Mouse (Mus musculus): ENCODE data around the gene Phf2. TPM values are rescaled to one million over a fixed set of nuclear protein-coding genes. Genes with fewer than 3 reads are reported as not detected.
"Not testable (repeated sequence)": the region's sequence is repeated elsewhere in the genome, so short reads cannot be mapped to it uniquely, and the experiment has no call there.

Gene Phf2
- polyA plus RNA-seq, 1 experiment from 2014 or later, result 9.6 TPM

GRCm38 (mm10) chr13:48829780-48830179, 41.1 kb downstream of the Phf2 start:
- no peak overlapping the region for H3K4me2 ChIP-seq
- no peak overlapping the region for H3K27ac ChIP-seq (replicated peaks)
- H3K9ac ChIP-seq, result no peak overlapping the region
- no peak overlapping the region for H3K4me3 ChIP-seq
- 88% methylated on average over 4 of the region's 4 CpGs for WGBS
- H3K27me3 ChIP-seq, result no peaks in the 10 kb centered on the region
- H3K36me3 ChIP-seq, result peaks cover 57% of the 10 kb centered on the region
- no peak for ATAC-seq (ENCODE audit: low read depth)
- no peaks in the 10 kb centered on the region for H3K9me3 ChIP-seq
- H3K4me1 ChIP-seq (replicated peaks), result no peaks in the 10 kb centered on the region

DNA sequence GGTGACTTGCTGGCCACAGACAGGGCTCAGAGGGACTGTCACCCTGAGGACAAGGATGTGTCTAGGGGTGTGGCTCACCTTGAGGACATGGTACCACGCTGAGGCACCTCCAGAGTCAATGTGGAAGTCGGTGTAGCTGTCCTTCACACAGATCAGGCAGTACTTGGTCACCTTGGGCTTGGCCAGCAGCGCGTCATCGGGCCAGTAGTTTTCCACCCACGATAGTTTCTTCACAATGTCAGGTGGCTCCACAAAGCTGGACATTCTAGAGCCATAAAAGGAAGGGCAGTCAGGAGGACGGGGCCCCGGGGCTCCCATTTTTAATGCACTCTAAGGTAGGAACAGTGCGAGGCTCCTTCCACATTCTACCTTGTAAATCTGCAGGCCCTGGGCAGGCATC, 48.0 kb downstream of the Phf2 start:
- H3K36me3 ChIP-seq, result peaks cover 93% of the 10 kb centered on the region

DNA sequence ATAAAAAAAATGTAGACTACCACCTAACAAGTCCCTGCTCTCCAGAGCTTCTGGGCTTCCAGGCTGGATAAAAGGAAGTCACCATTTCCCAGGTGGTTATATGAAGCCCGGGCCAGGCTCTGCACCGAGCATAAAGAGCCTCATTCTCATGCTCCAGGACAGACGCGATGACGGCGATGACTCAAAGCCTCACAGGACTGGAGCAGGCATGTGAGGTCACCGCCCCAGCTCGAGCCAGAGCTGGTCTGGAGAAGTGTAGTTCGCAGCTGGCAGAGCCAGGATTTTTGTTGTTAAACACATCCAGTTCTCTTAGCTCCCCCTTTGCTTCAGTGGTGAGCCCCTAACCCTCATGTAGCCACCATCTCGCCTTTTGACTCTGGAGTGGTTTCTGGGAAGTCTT, 48.6 kb downstream of the Phf2 start:
- Histone ChIP-seq H3K4me3 (no peak overlapping the region), H3K9me3 (no peaks in the 10 kb centered on the region), H3K27me3 (no peaks in the 10 kb centered on the region), H3K27ac (replicated peaks) (no peak overlapping the region), H3K36me3 (peaks cover 93% of the 10 kb centered on the region), H3K4me2 (no peak overlapping the region), H3K4me1 (replicated peaks) (no peaks in the 10 kb centered on the region), H3K9ac (no peak overlapping the region)
- no peak for ATAC-seq (ENCODE audit: low read depth)
- WGBS, result 92% methylated on average over 10 of the region's 10 CpGs

More for the DNA sequence above, 48.0 kb downstream of the Phf2 start:
- Histone ChIP-seq H3K9me3 (no peaks in the 10 kb centered on the region), H3K27me3 (no peaks in the 10 kb centered on the region), H3K4me2 (no peak overlapping the region), H3K4me3 (no peak overlapping the region), H3K27ac (replicated peaks) (no peak overlapping the region), H3K9ac (no peak overlapping the region), H3K4me1 (replicated peaks) (no peaks in the 10 kb centered on the region)
- ATAC-seq (ENCODE audit: low read depth), result no peak
- WGBS, result 84% methylated on average over 9 of the region's 9 CpGs

- H3K4me3 ChIP-seq, result no peak overlapping the region
- H3K9ac ChIP-seq, result no peak overlapping the region
- H3K27ac ChIP-seq (replicated peaks), result no peak overlapping the region
- peaks cover 98% of the 10 kb centered on the region for H3K36me3 ChIP-seq
- no peak for ATAC-seq (ENCODE audit: low read depth)
- 91% methylated on average over 3 of the region's 3 CpGs for WGBS
- H3K4me2 ChIP-seq, result no peak overlapping the region
- H3K27me3 ChIP-seq, result no peaks in the 10 kb centered on the region
- H3K9me3 ChIP-seq, result no peaks in the 10 kb centered on the region
- H3K4me1 ChIP-seq (replicated peaks), result no peaks in the 10 kb centered on the region
Observed at GRCm38 (mm10) chr13:48819131-48819530, 51.8 kb downstream of the Phf2 start.

- 81% methylated on average over 1 of the region's 1 CpGs for WGBS
- no peaks in the 10 kb centered on the region for H3K27me3 ChIP-seq
- H3K4me3 ChIP-seq, result no peak overlapping the region
- H3K4me2 ChIP-seq, result no peak overlapping the region
- H3K36me3 ChIP-seq, result peaks cover 92% of the 10 kb centered on the region
- H3K9ac ChIP-seq, result no peak overlapping the region
- no peaks in the 10 kb centered on the region for H3K4me1 ChIP-seq (replicated peaks)
- H3K27ac ChIP-seq (replicated peaks), result no peak overlapping the region
- no peak for ATAC-seq (ENCODE audit: low read depth)
- no peaks in the 10 kb centered on the region for H3K9me3 ChIP-seq
Observed at GRCm38 (mm10) chr13:48814406-48814805, 56.5 kb downstream of the Phf2 start.

DNA sequence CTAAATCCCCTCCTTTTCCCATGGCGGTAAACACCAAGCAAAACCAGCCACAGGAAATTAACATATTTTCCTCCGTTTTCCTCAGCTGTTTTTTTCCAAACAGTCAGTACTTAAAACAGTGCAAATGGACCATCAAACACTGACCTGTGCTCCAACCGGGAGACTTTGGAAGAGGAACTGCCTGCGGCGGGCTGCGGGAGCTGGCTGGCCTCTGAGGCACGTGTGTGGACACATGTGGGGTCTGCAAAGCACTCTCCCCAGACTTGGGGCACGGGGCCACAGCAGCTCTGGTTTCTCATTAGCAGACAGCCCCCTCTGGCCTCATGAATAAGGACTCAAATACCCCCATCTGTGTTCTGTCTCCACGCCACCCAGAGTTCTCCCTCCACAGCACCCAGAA, 59.9 kb downstream of the Phf2 start:
- 0 out of 2 replicates have a peak, but pooled peaks cover 4% of the 10 kb centered on the region for H3K4me1 ChIP-seq (replicated peaks)
- H3K4me3 ChIP-seq, result no peak overlapping the region
- H3K36me3 ChIP-seq, result peaks cover 73% of the 10 kb centered on the region
- 82% methylated on average over 9 of the region's 9 CpGs for whole genome bisulfite sequencing
- no peak overlapping the region for H3K4me2 ChIP-seq
- no peak overlapping the region for H3K27ac ChIP-seq (replicated peaks)
- no peak for ATAC-seq (ENCODE audit: low read depth)
- no peaks in the 10 kb centered on the region for H3K27me3 ChIP-seq
- H3K9me3 ChIP-seq, result no peaks in the 10 kb centered on the region
- no peak overlapping the region for H3K9ac ChIP-seq

DNA sequence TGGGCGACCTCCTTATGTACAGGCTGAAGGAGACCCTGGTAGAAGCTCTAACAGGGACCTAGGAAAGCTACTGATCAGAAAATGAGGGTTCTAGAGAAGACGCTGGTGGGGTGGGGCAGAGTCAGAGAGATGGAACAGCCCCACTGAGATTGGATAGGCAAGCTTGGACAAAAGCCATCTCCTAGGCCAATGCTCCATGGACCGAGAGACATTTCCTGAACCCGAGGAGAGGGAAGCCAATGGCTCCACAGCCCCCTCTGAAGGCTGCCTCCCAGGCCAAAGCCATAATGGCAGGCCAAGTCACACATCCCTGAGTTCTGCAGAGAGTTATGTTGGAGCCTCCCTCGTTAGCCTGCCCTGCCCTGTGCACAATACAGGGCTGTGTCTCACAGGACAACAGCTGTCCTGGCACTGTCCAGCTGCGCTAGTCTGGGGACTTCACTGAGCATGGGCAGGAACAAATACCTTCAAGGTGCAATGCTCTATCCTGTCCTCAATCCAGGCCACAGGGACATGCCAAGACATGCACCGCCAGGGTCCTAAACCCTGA, 60.6 kb downstream of the Phf2 start:
- no peak overlapping the region for H3K4me3 ChIP-seq
- no peak for ATAC-seq (ENCODE audit: low read depth)
- no peak overlapping the region for H3K9ac ChIP-seq
- peaks cover 73% of the 10 kb centered on the region for H3K36me3 ChIP-seq
- no peak overlapping the region for H3K27ac ChIP-seq (replicated peaks)
- 86% methylated on average over 7 of the region's 7 CpGs for WGBS
- H3K27me3 ChIP-seq, result no peaks in the 10 kb centered on the region
- H3K4me2 ChIP-seq, result no peak overlapping the region
- 0 out of 2 replicates have a peak, but pooled peaks cover 4% of the 10 kb centered on the region for H3K4me1 ChIP-seq (replicated peaks)
- H3K9me3 ChIP-seq, result no peaks in the 10 kb centered on the region

DNA sequence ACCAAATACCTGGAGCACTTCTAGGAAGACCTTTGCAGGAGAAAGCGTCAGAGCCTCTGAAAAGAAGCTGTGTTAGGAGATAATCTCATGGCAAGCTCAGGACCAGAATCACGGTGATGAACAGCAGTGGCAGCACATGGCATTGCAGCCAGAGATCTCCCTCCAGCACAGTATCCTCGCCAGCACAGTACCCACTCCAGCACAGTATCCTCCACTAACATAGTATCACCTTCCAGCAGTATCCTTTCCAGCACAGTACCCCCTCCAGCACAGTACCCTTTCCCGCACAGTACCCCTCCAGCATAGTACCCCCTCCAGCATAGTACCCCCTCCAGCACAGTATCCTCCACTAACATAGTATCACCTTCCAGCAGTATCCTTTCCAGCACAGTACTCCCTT, 61.3 kb downstream of the Phf2 start:
- H3K9ac ChIP-seq; H3K4me2 ChIP-seq; H3K9me3 ChIP-seq; H3K4me1 ChIP-seq (replicated peaks); H3K4me3 ChIP-seq; H3K27ac ChIP-seq (replicated peaks); H3K27me3 ChIP-seq; ATAC-seq (ENCODE audit: low read depth): not testable (repeated sequence)
- peaks cover 72% of the 10 kb centered on the region for H3K36me3 ChIP-seq
- 87% methylated on average over 4 of the region's 4 CpGs for WGBS

GRCm38 (mm10) chr13:48807481-48808031, 63.4 kb downstream of the Phf2 start:
- H3K4me3 ChIP-seq, result no peak overlapping the region
- H3K4me2 ChIP-seq, result no peak overlapping the region
- H3K9me3 ChIP-seq, result no peaks in the 10 kb centered on the region
- no peaks in the 10 kb centered on the region for H3K27me3 ChIP-seq
- WGBS, result 82% methylated on average over 5 of the region's 5 CpGs
- H3K27ac ChIP-seq (replicated peaks), result no peak overlapping the region
- peaks cover 72% of the 10 kb centered on the region for H3K36me3 ChIP-seq
- ATAC-seq (ENCODE audit: low read depth), result peak; percentile 27; the same call in 1 of the 2 replicates
- H3K9ac ChIP-seq, result no peak overlapping the region
- 0 out of 2 replicates have a peak, but pooled peaks cover 4% of the 10 kb centered on the region for H3K4me1 ChIP-seq (replicated peaks)

- Histone ChIP-seq H3K27me3 (no peaks in the 10 kb centered on the region), H3K4me2 (no peak overlapping the region), H3K9me3 (no peaks in the 10 kb centered on the region), H3K9ac (no peak overlapping the region), H3K36me3 (peaks cover 57% of the 10 kb centered on the region), H3K4me3 (no peak overlapping the region), H3K4me1 (replicated peaks) (0 out of 2 replicates have a peak, but pooled peaks cover 7% of the 10 kb centered on the region), H3K27ac (replicated peaks) (no peak overlapping the region)
- no peak for ATAC-seq (ENCODE audit: low read depth)
- 46% methylated on average over 15 of the region's 15 CpGs for WGBS
Observed at GRCm38 (mm10) chr13:48802181-48802580, 68.7 kb downstream of the Phf2 start.

DNA sequence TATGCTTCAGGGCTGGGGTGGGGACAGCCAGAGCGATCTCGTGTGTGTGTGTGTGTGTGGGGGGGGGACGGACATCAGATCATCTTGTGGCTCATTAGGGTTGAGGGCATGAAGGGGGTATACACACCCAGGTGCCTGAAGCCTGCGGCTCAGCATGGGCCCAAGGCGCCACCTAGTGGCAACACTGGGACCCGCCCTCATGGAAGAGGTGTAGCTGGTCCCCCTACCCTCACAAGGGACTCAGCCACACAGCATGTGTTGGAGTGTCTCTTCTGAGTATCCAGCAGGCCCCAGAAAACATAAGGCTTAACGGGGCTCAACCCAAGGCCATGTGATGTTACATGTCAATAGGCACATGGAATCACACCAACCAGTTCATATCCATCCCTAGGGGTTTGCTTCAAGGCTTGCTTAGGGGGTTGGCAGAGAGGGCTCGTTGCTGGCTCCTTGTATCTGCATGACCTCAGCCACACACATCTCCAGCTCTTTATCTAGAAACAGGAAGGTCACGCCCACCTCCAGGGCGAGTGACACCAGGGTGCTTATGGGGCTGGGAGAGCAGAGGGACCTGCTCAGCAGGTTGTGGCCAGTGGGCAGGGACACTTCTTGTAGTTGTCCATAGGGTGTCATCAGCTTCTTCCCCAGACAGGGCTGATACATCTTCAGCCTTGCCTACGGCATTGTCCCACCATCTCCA, 69.9 kb downstream of the Phf2 start:
- no peak overlapping the region for H3K27ac ChIP-seq (replicated peaks)
- no peaks in the 10 kb centered on the region for H3K27me3 ChIP-seq
- 29% methylated on average over 11 of the region's 11 CpGs for WGBS
- H3K4me1 ChIP-seq (replicated peaks), result 0 out of 2 replicates have a peak, but pooled peaks cover 7% of the 10 kb centered on the region
- no peak overlapping the region for H3K4me2 ChIP-seq
- H3K9me3 ChIP-seq, result no peaks in the 10 kb centered on the region
- peak; percentile 65 for ATAC-seq (ENCODE audit: low read depth)
- H3K4me3 ChIP-seq, result no peak overlapping the region
- peaks cover 47% of the 10 kb centered on the region for H3K36me3 ChIP-seq
- H3K9ac ChIP-seq, result no peak overlapping the region

DNA sequence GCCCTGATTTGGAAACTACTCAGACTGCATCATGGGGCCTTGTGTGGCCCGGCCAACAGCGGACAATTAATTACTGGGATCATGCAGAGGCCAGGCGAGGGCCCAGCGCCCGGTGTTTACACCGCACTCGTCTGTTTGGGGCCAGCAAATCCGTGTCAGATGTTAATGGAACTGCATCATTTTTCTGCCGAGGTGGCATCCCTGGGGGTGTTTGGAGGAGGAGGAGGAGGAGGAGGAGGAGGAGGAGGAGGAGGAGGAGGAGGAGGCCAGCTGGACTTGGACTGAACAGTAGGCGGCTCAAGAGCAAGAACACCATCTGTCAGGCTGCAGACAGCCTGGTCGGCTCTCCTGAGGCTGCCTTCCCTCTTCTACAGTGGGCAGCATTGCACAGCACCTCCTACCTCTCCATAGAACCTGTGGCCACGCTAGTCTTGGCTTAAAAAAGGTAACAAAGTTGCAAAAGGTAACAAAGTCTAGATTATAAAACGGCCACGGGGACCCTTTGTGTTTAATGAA, 72.6 kb downstream of the Phf2 start:
- 33% methylated on average over 14 of the region's 14 CpGs for WGBS
- H3K4me2 ChIP-seq, result no peak overlapping the region
- no peaks in the 10 kb centered on the region for H3K9me3 ChIP-seq
- no peaks in the 10 kb centered on the region for H3K27me3 ChIP-seq
- peaks cover 22% of the 10 kb centered on the region for H3K36me3 ChIP-seq
- no peak overlapping the region for H3K4me3 ChIP-seq
- 0 out of 2 replicates have a peak, but pooled peaks cover 7% of the 10 kb centered on the region for H3K4me1 ChIP-seq (replicated peaks)
- ATAC-seq (ENCODE audit: low read depth), result no peak
- H3K27ac ChIP-seq (replicated peaks), result no peak overlapping the region
- H3K9ac ChIP-seq, result no peak overlapping the region
